Mouse (Mus musculus) small intestine, adult 2 months (tissue): ENCODE results near the gene Cercam. TPM values are rescaled to one million over a fixed set of nuclear protein-coding genes. Genes with fewer than 3 reads are reported as not detected.

Experiments used
- H3K27ac ChIP-seq: fragments of 200-500 bp; 2 replicates; pipeline ENCODE4 v1.5.1; 2012; ENCODE audit warnings: low read depth, low read length, control low read depth, inconsistent platforms; ENCODE audit not compliant: insufficient read depth
- H3K27me3 ChIP-seq: fragments of 200-500 bp; 2 replicates; pipeline ENCODE4 v1.6.1; 2012; ENCODE audit warnings: mild to moderate bottlenecking, moderate library complexity, low read length, inconsistent platforms; ENCODE audit not compliant: control insufficient read depth, insufficient read depth
- H3K36me3 ChIP-seq: fragments of 200-500 bp; 2 replicates; pipeline ENCODE4 v1.6.1; 2012; ENCODE audit warnings: mild to moderate bottlenecking, low read length, control low read depth, inconsistent platforms; ENCODE audit not compliant: control insufficient read depth, insufficient read depth
- H3K4me1 ChIP-seq: fragments of 200-500 bp; 2 replicates; pipeline ENCODE4 v1.6.1; 2012; ENCODE audit warnings: low read length, inconsistent platforms, mixed read lengths; ENCODE audit not compliant: control insufficient read depth, insufficient read depth, insufficient read length
- H3K4me3 ChIP-seq: fragments of 200-500 bp; 2 replicates; pipeline ENCODE4 v1.5.1; 2012; ENCODE audit warnings: low read depth, mild to moderate bottlenecking, control low read depth, inconsistent platforms, low read length, moderate library complexity
- CTCF ChIP-seq: fragments of 200-500 bp; IDR thresholded peaks from 2 replicates; pipeline ENCODE4 v1.5.1; 2012; ENCODE audit warnings: low read depth, mild to moderate bottlenecking, control low read depth, inconsistent platforms, low read length, moderate library complexity, mixed read lengths; ENCODE audit not compliant: insufficient replicate concordance, insufficient read length; ENCODE audit errors: extremely low read depth
- POLR2A ChIP-seq: fragments of 200-500 bp; IDR thresholded peaks from 2 replicates; pipeline ENCODE4 v1.6.1; 2012; ENCODE audit warnings: low read depth, mild to moderate bottlenecking, control low read depth, inconsistent platforms, low read length, moderate library complexity
- WGBS: fragments of 180-500 bp; shearing (Covaris S2); methylation state at CpG from one replicate; pipeline ENCODE4 v1.1.7; 2018; 5-methylcytosine and 5-hydroxymethylcytosine counted together
- polyA plus RNA-seq: library from polyadenylated mRNA; depleted of rRNA; stranded (reverse); fragments of >200 nt; gene quantifications from 2 replicates; pipeline ENCODE4 v1.2.3, GENCODE M21; 2012; rRNA removed

The Cercam gene
- polyA plus RNA-seq, 1 experiment, result 5.9 TPM

GRCm38 (mm10) chr2:29910042-29910441, 41.1 kb downstream of the Cercam start:
- no peak overlapping the region for H3K27ac ChIP-seq
- 93% methylated on average over 2 of the region's 2 CpGs for WGBS
- H3K4me1 ChIP-seq, result no peaks in the 10 kb centered on the region
- H3K27me3 ChIP-seq, result no peaks in the 10 kb centered on the region
- no peak overlapping the region for H3K4me3 ChIP-seq
- H3K36me3 ChIP-seq, result peaks cover 45% of the 10 kb centered on the region
- no peak; the same call in 1 of the 2 replicates for TF ChIP-seq CTCF
- TF ChIP-seq POLR2A, result no peak

- 91% methylated on average over 11 of the region's 11 CpGs for WGBS
Measured at GRCm38 (mm10) chr2:29917621-29918020, 48.7 kb downstream of the Cercam start.

GRCm38 (mm10) chr2:29922011-29922410, 53.0 kb downstream of the Cercam start:
- H3K4me3 ChIP-seq, result no peak overlapping the region
- no peaks in the 10 kb centered on the region for H3K27me3 ChIP-seq
- no peak for TF ChIP-seq POLR2A
- no peak overlapping the region for H3K27ac ChIP-seq
- WGBS, result 44% methylated on average over 11 of the region's 11 CpGs
- H3K4me1 ChIP-seq, result no peaks in the 10 kb centered on the region
- peaks cover 40% of the 10 kb centered on the region for H3K36me3 ChIP-seq

More at GRCm38 (mm10) chr2:29917621-29918020, 48.7 kb downstream of the Cercam start:
- Histone ChIP-seq H3K27me3 (no peaks in the 10 kb centered on the region), H3K4me1 (no peaks in the 10 kb centered on the region), H3K27ac (no peak overlapping the region), H3K36me3 (peaks cover 53% of the 10 kb centered on the region), H3K4me3 (no peak overlapping the region)
- no peak for TF ChIP-seq POLR2A
- TF ChIP-seq CTCF, result no peak

GRCm38 (mm10) chr2:29926542-29926941, 57.6 kb downstream of the Cercam start:
- H3K27me3 ChIP-seq, result no peaks in the 10 kb centered on the region
- whole genome bisulfite sequencing, result 72% methylated on average over 5 of the region's 5 CpGs
- H3K4me1 ChIP-seq, result no peaks in the 10 kb centered on the region
- no peak overlapping the region for H3K4me3 ChIP-seq
- H3K36me3 ChIP-seq, result peaks cover 46% of the 10 kb centered on the region
- no peak overlapping the region for H3K27ac ChIP-seq
- no peak for TF ChIP-seq POLR2A
- TF ChIP-seq CTCF, result no peak

- H3K36me3 ChIP-seq, result peaks cover 32% of the 10 kb centered on the region
Measured at GRCm38 (mm10) chr2:29930506-29930905, 61.5 kb downstream of the Cercam start.

GRCm38 (mm10) chr2:29931194-29931593, 62.2 kb downstream of the Cercam start:
- TF ChIP-seq CTCF (no peak), POLR2A (no peak)
- Histone ChIP-seq H3K4me1 (peaks cover 3% of the 10 kb centered on the region; the same call in 1 of the 2 replicates), H3K27me3 (no peaks in the 10 kb centered on the region), H3K36me3 (peaks cover 28% of the 10 kb centered on the region), H3K4me3 (no peak overlapping the region), H3K27ac (no peak overlapping the region)
- WGBS, result 64% methylated on average over 6 of the region's 6 CpGs

More at GRCm38 (mm10) chr2:29930506-29930905, 61.5 kb downstream of the Cercam start:
- Histone ChIP-seq H3K4me1 (no peaks in the 10 kb centered on the region), H3K27me3 (no peaks in the 10 kb centered on the region), H3K27ac (no peak overlapping the region), H3K4me3 (no peak overlapping the region)
- 86% methylated on average over 10 of the region's 10 CpGs for WGBS
- TF ChIP-seq POLR2A (no peak), CTCF (no peak)

Other genes with a start within 250 kb of the Cercam start
- gene Rapgef1, start 249.4 kb upstream of the Cercam start, polyA plus RNA-seq, result 15.5 and 25.1 TPM in 2 replicates
- 0.81 and 4.0 TPM in 2 replicates for gene Gm13420, start 117.5 kb upstream of the Cercam start, polyA plus RNA-seq
- not detected in 2 replicates for gene Gm13547, start 109.9 kb upstream of the Cercam start, polyA plus RNA-seq
- 83.4 and 95.1 TPM in 2 replicates for gene Coq4, start 81.7 kb upstream of the Cercam start, polyA plus RNA-seq
- gene Trub2, start 80.7 kb upstream of the Cercam start, polyA plus RNA-seq, result 20.1 and 29.8 TPM in 2 replicates
- gene Slc27a4, start 66.5 kb upstream of the Cercam start, polyA plus RNA-seq, result 225 and 822 TPM in 2 replicates
- gene Urm1, start 49.1 kb upstream of the Cercam start, polyA plus RNA-seq, result 18.6 and 42.3 TPM in 2 replicates
- 8.2 and 14.0 TPM in 2 replicates for gene Odf2, start 20.1 kb downstream of the Cercam start, polyA plus RNA-seq
- 4.4 and 7.4 TPM in 2 replicates for gene Gle1, start 66.3 kb downstream of the Cercam start, polyA plus RNA-seq
- gene Sptan1, start 96.4 kb downstream of the Cercam start, polyA plus RNA-seq, result 101 and 221 TPM in 2 replicates
- gene Wdr34, start 179.7 kb downstream of the Cercam start, polyA plus RNA-seq, result 7.5 and 8.3 TPM in 2 replicates
- gene Set, start 188.2 kb downstream of the Cercam start, polyA plus RNA-seq, result 19.2 and 40.4 TPM in 2 replicates
- gene Pkn3, start 208.5 kb downstream of the Cercam start, polyA plus RNA-seq, result 4.9 and 7.8 TPM in 2 replicates
- 81.4 and 175 TPM in 2 replicates for gene Zdhhc12, start 224.5 kb downstream of the Cercam start, polyA plus RNA-seq